Mouse (Mus musculus): ENCODE measurements at regions not wholly inside any gene's neighbourhood (a gene's known extent, or its start where the extent isn't known, plus 50 kb on each side); places are given as distances from the start of the nearest gene placed in this dataset.

DNA sequence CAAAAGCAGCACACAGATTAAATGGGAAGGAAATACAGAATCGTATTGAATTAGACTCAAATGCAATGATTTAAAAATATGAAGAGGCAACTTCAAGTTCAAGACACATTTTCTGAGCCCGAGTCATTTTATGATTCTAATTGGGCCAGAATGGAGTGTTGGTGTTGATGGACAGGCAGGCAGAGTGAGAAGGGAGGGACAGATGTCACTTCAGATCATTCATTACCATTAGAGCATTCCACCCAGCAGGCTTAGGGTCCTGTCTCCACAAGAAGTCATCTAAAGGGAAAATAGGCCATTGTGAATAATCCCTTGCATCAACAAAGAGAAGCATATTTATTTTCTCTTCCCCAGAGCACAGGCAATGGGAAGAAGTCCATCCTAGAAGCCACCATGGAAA is 365.6 kb downstream of the Tox3 start:
- no peak for DNase-seq (ENCODE audit: extremely low read depth, low read depth, low spot score)
- Histone ChIP-seq H3K27ac (replicated peaks; ENCODE audit: insufficient read depth, low read depth, low read length) (no peak overlapping the region), H3K4me1 (ENCODE audit: control insufficient read depth, insufficient read depth, low read length) (no peaks in the 10 kb centered on the region), H3K4me3 (ENCODE audit: insufficient read depth, low read depth, low read length) (no peak overlapping the region), H3K79me2 (ENCODE audit: control insufficient read depth, insufficient read depth, low read length) (no peaks in the 10 kb centered on the region), H3K36me3 (ENCODE audit: control insufficient read depth, insufficient read depth, low read length) (no peaks in the 10 kb centered on the region), H3K27me3 (ENCODE audit: control insufficient read depth, insufficient read depth, low read length) (no peaks in the 10 kb centered on the region), H3K9ac (ENCODE audit: low read depth, low read length) (no peak overlapping the region)
- 73% methylated on average over 2 of the region's 2 CpGs for WGBS
- TF ChIP-seq CTCF (IDR thresholded peaks at IDR 0.05; ENCODE audit: low read depth, low read length), result no peak

- no peak for DNase-seq (ENCODE audit: extremely low read depth, low read depth, low spot score)
- no peaks in the 10 kb centered on the region for H3K27me3 ChIP-seq (ENCODE audit: control insufficient read depth, insufficient read depth, low read length)
- H3K9ac ChIP-seq (ENCODE audit: low read depth, low read length), result no peak overlapping the region
- no peaks in the 10 kb centered on the region for H3K4me1 ChIP-seq (ENCODE audit: control insufficient read depth, insufficient read depth, low read length)
- no peak for TF ChIP-seq POLR2A (IDR thresholded peaks at IDR 0.05; ENCODE audit: extremely low read depth, insufficient read depth, low read length)
- TF ChIP-seq CTCF (IDR thresholded peaks at IDR 0.05; ENCODE audit: low read depth, low read length), result no peak
- no peaks in the 10 kb centered on the region for H3K36me3 ChIP-seq (ENCODE audit: control insufficient read depth, insufficient read depth, low read length)
- no peak overlapping the region for H3K27ac ChIP-seq (replicated peaks; ENCODE audit: insufficient read depth, low read depth, low read length)
- WGBS, result 75% methylated on average over 2 of the region's 2 CpGs
- H3K4me3 ChIP-seq (ENCODE audit: insufficient read depth, low read depth, low read length), result no peak overlapping the region
- no peaks in the 10 kb centered on the region for H3K79me2 ChIP-seq (ENCODE audit: control insufficient read depth, insufficient read depth, low read length)
Measured at GRCm38 (mm10) chr8:89981320-89981719, 366.8 kb downstream of the Tox3 start.

- TF ChIP-seq POLR2A (IDR thresholded peaks at IDR 0.05; ENCODE audit: extremely low read depth, insufficient read depth, low read length) (no peak), CTCF (IDR thresholded peaks at IDR 0.05; ENCODE audit: low read depth, low read length) (no peak)
- no peak for DNase-seq (ENCODE audit: extremely low read depth, low read depth, low spot score)
- Histone ChIP-seq H3K36me3 (ENCODE audit: control insufficient read depth, insufficient read depth, low read length) (no peaks in the 10 kb centered on the region), H3K27me3 (ENCODE audit: control insufficient read depth, insufficient read depth, low read length) (no peaks in the 10 kb centered on the region), H3K4me1 (ENCODE audit: control insufficient read depth, insufficient read depth, low read length) (no peaks in the 10 kb centered on the region), H3K4me3 (ENCODE audit: insufficient read depth, low read depth, low read length) (no peak overlapping the region), H3K27ac (replicated peaks; ENCODE audit: insufficient read depth, low read depth, low read length) (no peak overlapping the region), H3K79me2 (ENCODE audit: control insufficient read depth, insufficient read depth, low read length) (no peaks in the 10 kb centered on the region), H3K9ac (ENCODE audit: low read depth, low read length) (no peak overlapping the region)
- 67% methylated on average over 4 of the region's 4 CpGs for WGBS
Measured at GRCm38 (mm10) chr8:89980441-89980840, 367.7 kb downstream of the Tox3 start.

DNA sequence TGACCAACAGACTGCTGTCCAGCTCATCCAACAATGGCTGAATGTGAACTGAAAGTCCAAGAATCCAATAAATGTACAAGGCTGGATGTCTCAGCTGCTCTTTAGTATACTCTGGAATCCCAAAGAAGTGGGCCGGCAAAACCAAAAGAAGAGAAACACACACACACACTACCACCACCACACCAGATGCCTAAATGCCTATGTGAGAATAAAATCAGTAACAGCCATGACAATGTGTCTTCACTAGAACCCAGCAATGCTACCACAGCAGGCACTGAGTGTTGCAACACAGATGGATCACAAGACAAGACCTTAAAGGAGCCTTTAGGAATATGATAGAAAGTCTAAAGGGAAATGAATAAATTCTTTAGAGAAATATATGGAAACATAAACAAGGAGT is 385.3 kb downstream of the Tox3 start:
- no peak for TF ChIP-seq POLR2A (IDR thresholded peaks at IDR 0.05; ENCODE audit: extremely low read depth, insufficient read depth, low read length)
- no peak for TF ChIP-seq CTCF (IDR thresholded peaks at IDR 0.05; ENCODE audit: low read depth, low read length)
- Histone ChIP-seq H3K27me3 (ENCODE audit: control insufficient read depth, insufficient read depth, low read length) (no peaks in the 10 kb centered on the region), H3K27ac (replicated peaks; ENCODE audit: insufficient read depth, low read depth, low read length) (no peak overlapping the region), H3K9ac (ENCODE audit: low read depth, low read length) (no peak overlapping the region), H3K4me1 (ENCODE audit: control insufficient read depth, insufficient read depth, low read length) (no peaks in the 10 kb centered on the region), H3K36me3 (ENCODE audit: control insufficient read depth, insufficient read depth, low read length) (no peaks in the 10 kb centered on the region), H3K79me2 (ENCODE audit: control insufficient read depth, insufficient read depth, low read length) (no peaks in the 10 kb centered on the region), H3K4me3 (ENCODE audit: insufficient read depth, low read depth, low read length) (no peak overlapping the region)
- no peak for DNase-seq (ENCODE audit: extremely low read depth, low read depth, low spot score)
- WGBS, result 96% methylated on average over 1 of the region's 1 CpGs

GRCm38 (mm10) chr8:89957486-89957885 is 390.7 kb downstream of the Tox3 start:
- Histone ChIP-seq H3K9ac (ENCODE audit: low read depth, low read length) (no peak overlapping the region), H3K27me3 (ENCODE audit: control insufficient read depth, insufficient read depth, low read length) (no peaks in the 10 kb centered on the region), H3K4me3 (ENCODE audit: insufficient read depth, low read depth, low read length) (no peak overlapping the region), H3K36me3 (ENCODE audit: control insufficient read depth, insufficient read depth, low read length) (no peaks in the 10 kb centered on the region), H3K4me1 (ENCODE audit: control insufficient read depth, insufficient read depth, low read length) (no peaks in the 10 kb centered on the region), H3K79me2 (ENCODE audit: control insufficient read depth, insufficient read depth, low read length) (no peaks in the 10 kb centered on the region), H3K27ac (replicated peaks; ENCODE audit: insufficient read depth, low read depth, low read length) (no peak overlapping the region)
- no peak for DNase-seq (ENCODE audit: extremely low read depth, low read depth, low spot score)
- TF ChIP-seq CTCF (IDR thresholded peaks at IDR 0.05; ENCODE audit: low read depth, low read length) (no peak), POLR2A (IDR thresholded peaks at IDR 0.05; ENCODE audit: extremely low read depth, insufficient read depth, low read length) (no peak)

DNA sequence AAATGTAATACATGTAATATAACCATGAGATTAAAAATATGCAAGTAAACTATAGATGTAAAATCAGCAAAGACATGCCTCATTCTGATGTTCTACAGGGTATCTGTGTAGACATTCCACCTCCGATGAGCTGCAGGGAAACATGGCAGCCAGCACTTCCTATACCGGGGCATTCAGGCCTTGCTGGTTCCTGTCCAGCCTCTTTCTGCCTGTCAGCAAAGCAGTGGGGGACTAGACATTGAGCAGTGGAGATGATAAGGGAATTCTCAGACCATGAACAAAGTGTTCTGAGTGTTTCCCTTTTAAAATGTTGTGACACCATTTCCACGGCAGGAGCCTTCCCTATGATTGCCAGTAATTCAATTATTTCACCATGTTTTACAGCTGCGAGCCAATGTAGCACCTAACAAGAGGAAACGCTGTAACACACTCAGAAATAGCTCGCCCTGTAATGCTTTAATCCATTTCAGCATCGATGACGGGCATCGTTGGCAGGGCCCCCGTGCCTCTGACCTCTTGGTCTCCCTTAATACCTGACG is 391.6 kb downstream of the Tox3 start:
- H3K4me3 ChIP-seq (ENCODE audit: insufficient read depth, low read depth, low read length), result no peak overlapping the region
- H3K27ac ChIP-seq (replicated peaks; ENCODE audit: insufficient read depth, low read depth, low read length), result no peak overlapping the region
- no peaks in the 10 kb centered on the region for H3K27me3 ChIP-seq (ENCODE audit: control insufficient read depth, insufficient read depth, low read length)
- no peak for DNase-seq (ENCODE audit: extremely low read depth, low read depth, low spot score)
- WGBS, result 84% methylated on average over 11 of the region's 11 CpGs
- no peaks in the 10 kb centered on the region for H3K36me3 ChIP-seq (ENCODE audit: control insufficient read depth, insufficient read depth, low read length)
- no peak overlapping the region for H3K9ac ChIP-seq (ENCODE audit: low read depth, low read length)
- no peak for TF ChIP-seq CTCF (IDR thresholded peaks at IDR 0.05; ENCODE audit: low read depth, low read length)
- TF ChIP-seq POLR2A (IDR thresholded peaks at IDR 0.05; ENCODE audit: extremely low read depth, insufficient read depth, low read length), result no peak
- H3K4me1 ChIP-seq (ENCODE audit: control insufficient read depth, insufficient read depth, low read length), result no peaks in the 10 kb centered on the region
- no peaks in the 10 kb centered on the region for H3K79me2 ChIP-seq (ENCODE audit: control insufficient read depth, insufficient read depth, low read length)
